Mouse (Mus musculus): Measurements from ENCODE around the gene Tert. TPM values are rescaled to one million over a fixed set of nuclear protein-coding genes. Genes with fewer than 3 reads are reported as not detected.
A peak's percentile ranks its signal among the peaks of the same experiment; 100 is the strongest.

Gene Tert
- polyA plus RNA-seq, 1 experiment from 2014 or later: 0.33 TPM

GRCm38 (mm10) chr13:73628586-73629113 is 1.9 kb downstream of the Tert start:
- DNase-seq (ENCODE audit: low spot score) (no peak), ATAC-seq (ENCODE audit: low FRiP score, low TSS enrichment) (no peak)
- Histone ChIP-seq H3K4me1 (replicated peaks; ENCODE audit: control insufficient read depth, insufficient read depth) (no peaks in the 10 kb centered on the region), H3K9me3 (ENCODE audit: control insufficient read depth, low read length) (no peaks in the 10 kb centered on the region), H3K27me3 (ENCODE audit: control insufficient read depth, insufficient read depth, low read length) (no peaks in the 10 kb centered on the region), H3K9ac (ENCODE audit: low read length) (no peak overlapping the region), H3K27ac (replicated peaks) (no peak overlapping the region), H3K36me3 (ENCODE audit: control insufficient read depth, insufficient read depth, low read length) (no peaks in the 10 kb centered on the region), H3K4me2 (replicated peaks; ENCODE audit: low read depth) (no peak overlapping the region), H3K4me3 (ENCODE audit: low read depth, low read length) (no peak overlapping the region)
- TF ChIP-seq CTCF (IDR thresholded peaks at IDR 0.05; ENCODE audit: low read depth): no peak
- TF ChIP-seq EP300 (optimal IDR thresholded peaks at IDR 0.05): no peak
- WGBS: 84% methylated on average over 11 of the region's 11 CpGs

GRCm38 (mm10) chr13:73631837-73632236 is 5.1 kb downstream of the Tert start:
- Histone ChIP-seq H3K27ac (replicated peaks) (no peak overlapping the region), H3K9me3 (ENCODE audit: control insufficient read depth, low read length) (no peaks in the 10 kb centered on the region), H3K36me3 (ENCODE audit: control insufficient read depth, insufficient read depth, low read length) (no peaks in the 10 kb centered on the region), H3K9ac (ENCODE audit: low read length) (no peak overlapping the region), H3K4me2 (replicated peaks; ENCODE audit: low read depth) (no peak overlapping the region), H3K4me3 (ENCODE audit: low read depth, low read length) (no peak overlapping the region), H3K27me3 (ENCODE audit: control insufficient read depth, insufficient read depth, low read length) (no peaks in the 10 kb centered on the region), H3K4me1 (replicated peaks; ENCODE audit: control insufficient read depth, insufficient read depth) (no peaks in the 10 kb centered on the region)
- TF ChIP-seq EP300 (optimal IDR thresholded peaks at IDR 0.05) (no peak), CTCF (IDR thresholded peaks at IDR 0.05; ENCODE audit: low read depth) (no peak; the same call in 1 of the 2 replicates)
- no peak for ATAC-seq (ENCODE audit: low FRiP score, low TSS enrichment)
- 93% methylated on average over 3 of the region's 3 CpGs for WGBS
- no peak for DNase-seq (ENCODE audit: low spot score)

- Histone ChIP-seq H3K4me3 (ENCODE audit: low read depth, low read length) (no peak overlapping the region), H3K27me3 (ENCODE audit: control insufficient read depth, insufficient read depth, low read length) (no peaks in the 10 kb centered on the region), H3K4me1 (replicated peaks; ENCODE audit: control insufficient read depth, insufficient read depth) (no peaks in the 10 kb centered on the region), H3K9me3 (ENCODE audit: control insufficient read depth, low read length) (no peaks in the 10 kb centered on the region), H3K27ac (replicated peaks) (no peak overlapping the region), H3K9ac (ENCODE audit: low read length) (no peak overlapping the region), H3K4me2 (replicated peaks; ENCODE audit: low read depth) (no peak overlapping the region), H3K36me3 (ENCODE audit: control insufficient read depth, insufficient read depth, low read length) (no peaks in the 10 kb centered on the region)
- DNase-seq (ENCODE audit: low spot score) (no peak), ATAC-seq (ENCODE audit: low FRiP score, low TSS enrichment) (0 out of 2 replicates have a peak, but pooled peaks have one; percentile 25)
- 44% methylated on average over 5 of the region's 6 CpGs for WGBS
- no peak for TF ChIP-seq EP300 (optimal IDR thresholded peaks at IDR 0.05)
- no peak for TF ChIP-seq CTCF (IDR thresholded peaks at IDR 0.05; ENCODE audit: low read depth)
These were observed 11.1 kb downstream of the Tert start for GRCm38 (mm10) chr13:73637826-73638225.

- no peak overlapping the region for H3K9ac ChIP-seq (ENCODE audit: low read length)
- ATAC-seq (ENCODE audit: low FRiP score, low TSS enrichment): no peak
- H3K4me3 ChIP-seq (ENCODE audit: low read depth, low read length): no peak overlapping the region
- TF ChIP-seq CTCF (IDR thresholded peaks at IDR 0.05; ENCODE audit: low read depth) (no peak), EP300 (optimal IDR thresholded peaks at IDR 0.05) (no peak)
- no peak overlapping the region for H3K4me2 ChIP-seq (replicated peaks; ENCODE audit: low read depth)
- H3K9me3 ChIP-seq (ENCODE audit: control insufficient read depth, low read length): no peaks in the 10 kb centered on the region
- no peaks in the 10 kb centered on the region for H3K4me1 ChIP-seq (replicated peaks; ENCODE audit: control insufficient read depth, insufficient read depth)
- H3K27me3 ChIP-seq (ENCODE audit: control insufficient read depth, insufficient read depth, low read length): no peaks in the 10 kb centered on the region
- H3K36me3 ChIP-seq (ENCODE audit: control insufficient read depth, insufficient read depth, low read length): no peaks in the 10 kb centered on the region
- no peak for DNase-seq (ENCODE audit: low spot score)
- no peak overlapping the region for H3K27ac ChIP-seq (replicated peaks)
- 82% methylated on average over 4 of the region's 4 CpGs for WGBS
These were observed 14.6 kb downstream of the Tert start for GRCm38 (mm10) chr13:73641296-73641695.

GRCm38 (mm10) chr13:73646397-73647087 is 19.8 kb downstream of the Tert start:
- ATAC-seq (ENCODE audit: low FRiP score, low TSS enrichment) (peak; percentile 87), DNase-seq (ENCODE audit: low spot score) (peak; percentile 79)
- WGBS: 36% methylated on average over 6 of the region's 6 CpGs
- peak; percentile 92 for TF ChIP-seq CTCF (IDR thresholded peaks at IDR 0.05; ENCODE audit: low read depth)
- no peak for TF ChIP-seq EP300 (optimal IDR thresholded peaks at IDR 0.05)
- Histone ChIP-seq H3K4me1 (replicated peaks; ENCODE audit: control insufficient read depth, insufficient read depth) (no peaks in the 10 kb centered on the region), H3K4me3 (ENCODE audit: low read depth, low read length) (no peak overlapping the region), H3K36me3 (ENCODE audit: control insufficient read depth, insufficient read depth, low read length) (no peaks in the 10 kb centered on the region), H3K9ac (ENCODE audit: low read length) (no peak overlapping the region), H3K4me2 (replicated peaks; ENCODE audit: low read depth) (no peak overlapping the region), H3K27me3 (ENCODE audit: control insufficient read depth, insufficient read depth, low read length) (no peaks in the 10 kb centered on the region), H3K27ac (replicated peaks) (no peak overlapping the region), H3K9me3 (ENCODE audit: control insufficient read depth, low read length) (no peaks in the 10 kb centered on the region)

GRCm38 (mm10) chr13:73653266-73653665 is 26.6 kb downstream of the Tert start:
- Histone ChIP-seq H3K4me1 (replicated peaks; ENCODE audit: control insufficient read depth, insufficient read depth) (no peaks in the 10 kb centered on the region), H3K36me3 (ENCODE audit: control insufficient read depth, insufficient read depth, low read length) (no peaks in the 10 kb centered on the region), H3K27me3 (ENCODE audit: control insufficient read depth, insufficient read depth, low read length) (no peaks in the 10 kb centered on the region), H3K4me3 (ENCODE audit: low read depth, low read length) (no peak overlapping the region), H3K9me3 (ENCODE audit: control insufficient read depth, low read length) (no peaks in the 10 kb centered on the region), H3K9ac (ENCODE audit: low read length) (no peak overlapping the region), H3K27ac (replicated peaks) (no peak overlapping the region), H3K4me2 (replicated peaks; ENCODE audit: low read depth) (no peak overlapping the region)
- no peak for DNase-seq (ENCODE audit: low spot score)
- 77% methylated on average over 3 of the region's 3 CpGs for WGBS
- ATAC-seq (ENCODE audit: low FRiP score, low TSS enrichment): no peak
- TF ChIP-seq EP300 (optimal IDR thresholded peaks at IDR 0.05) (no peak), CTCF (IDR thresholded peaks at IDR 0.05; ENCODE audit: low read depth) (no peak)
